Mouse (Mus musculus) thymus, postnatal 36 days (tissue): Measurements from ENCODE around the gene Cntnap1.
A peak's percentile ranks its signal among the peaks of the same experiment; 100 is the strongest.

Source experiments
- DNase-seq, 2 experiments: peaks; one replicate each; pipeline ENCODE4 v3.0.0; 2022; ENCODE audit warnings: mixed read lengths in 2 of 2

The Cntnap1 gene

GRCm38 (mm10) chr11:101186526-101187247, 16.4 kb downstream of the Cntnap1 start:
- DNase-seq: no peak

GRCm38 (mm10) chr11:101187541-101187940, 17.2 kb downstream of the Cntnap1 start:
- DNase-seq: no peak

GRCm38 (mm10) chr11:101188166-101188805, 18.0 kb downstream of the Cntnap1 start:
- no peak for DNase-seq

DNA sequence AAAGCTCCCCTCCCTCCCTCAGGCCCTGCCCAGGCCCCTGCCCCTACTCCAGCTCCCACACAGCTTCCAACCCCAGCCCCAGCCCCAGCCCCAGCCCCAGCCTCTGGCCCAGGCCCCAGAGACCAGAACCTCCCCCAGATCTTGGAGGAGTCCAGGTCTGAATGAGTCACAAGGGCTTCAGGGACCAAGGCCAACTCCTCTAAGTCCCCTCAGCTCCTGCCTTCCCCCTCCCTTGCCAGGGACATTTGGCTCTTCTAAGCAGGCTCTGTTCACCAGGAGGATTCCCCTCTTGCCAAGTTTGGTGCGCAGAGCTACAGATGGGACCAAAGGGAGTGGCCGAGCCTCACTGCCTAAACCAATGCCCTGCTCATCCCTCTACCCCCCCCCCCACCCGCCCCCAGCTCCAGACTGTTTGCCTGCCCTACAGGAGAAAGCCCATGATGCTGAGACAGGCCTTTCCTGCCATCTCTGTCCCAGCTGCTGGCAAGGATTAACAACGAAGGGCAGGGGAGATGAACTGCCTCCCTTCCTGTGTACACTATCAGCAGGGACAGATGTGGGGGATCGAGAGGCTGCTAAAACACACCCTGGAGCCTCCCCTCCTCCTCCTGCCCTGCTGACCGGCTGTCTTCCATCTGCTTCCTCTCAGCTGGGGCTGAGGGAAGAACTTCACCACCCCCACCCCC, 19.3 kb downstream of the Cntnap1 start:
- DNase-seq: no peak

DNA sequence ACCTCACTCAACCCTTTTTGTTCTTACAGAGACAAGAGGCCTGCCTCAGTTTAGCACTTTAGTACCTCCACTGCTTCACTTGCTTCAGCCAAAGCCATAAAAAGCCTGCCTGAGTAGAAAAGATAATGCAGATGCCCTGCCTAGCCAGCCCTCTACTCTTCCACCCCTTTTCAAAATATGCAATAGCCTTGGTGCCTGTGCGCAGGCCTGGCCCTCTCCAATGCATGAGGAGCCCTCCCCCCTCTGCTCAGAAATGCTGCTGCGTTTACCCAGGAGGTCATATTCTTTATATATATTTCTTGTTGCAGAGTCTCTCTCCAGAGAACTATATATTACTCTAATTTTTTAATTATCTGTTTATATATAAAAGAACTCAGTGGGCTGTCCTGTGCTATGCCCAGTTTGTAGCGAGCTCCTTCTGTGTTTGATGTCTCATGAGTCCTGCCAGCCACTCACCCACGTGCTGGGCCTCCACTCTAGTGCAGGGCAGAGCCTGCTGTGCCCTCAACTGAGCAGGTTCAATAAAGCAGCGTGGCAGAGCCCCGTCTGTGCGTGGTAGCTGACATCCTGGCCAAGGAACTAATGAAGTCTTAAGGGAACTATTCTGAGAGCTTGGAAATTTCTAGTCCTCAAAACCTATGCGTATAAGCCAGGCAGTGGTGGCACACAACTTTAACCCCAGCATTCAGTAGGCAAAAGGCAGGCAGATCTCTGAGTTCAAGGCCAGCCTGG, 20.0 kb downstream of the Cntnap1 start:
- no peak for DNase-seq

DNA sequence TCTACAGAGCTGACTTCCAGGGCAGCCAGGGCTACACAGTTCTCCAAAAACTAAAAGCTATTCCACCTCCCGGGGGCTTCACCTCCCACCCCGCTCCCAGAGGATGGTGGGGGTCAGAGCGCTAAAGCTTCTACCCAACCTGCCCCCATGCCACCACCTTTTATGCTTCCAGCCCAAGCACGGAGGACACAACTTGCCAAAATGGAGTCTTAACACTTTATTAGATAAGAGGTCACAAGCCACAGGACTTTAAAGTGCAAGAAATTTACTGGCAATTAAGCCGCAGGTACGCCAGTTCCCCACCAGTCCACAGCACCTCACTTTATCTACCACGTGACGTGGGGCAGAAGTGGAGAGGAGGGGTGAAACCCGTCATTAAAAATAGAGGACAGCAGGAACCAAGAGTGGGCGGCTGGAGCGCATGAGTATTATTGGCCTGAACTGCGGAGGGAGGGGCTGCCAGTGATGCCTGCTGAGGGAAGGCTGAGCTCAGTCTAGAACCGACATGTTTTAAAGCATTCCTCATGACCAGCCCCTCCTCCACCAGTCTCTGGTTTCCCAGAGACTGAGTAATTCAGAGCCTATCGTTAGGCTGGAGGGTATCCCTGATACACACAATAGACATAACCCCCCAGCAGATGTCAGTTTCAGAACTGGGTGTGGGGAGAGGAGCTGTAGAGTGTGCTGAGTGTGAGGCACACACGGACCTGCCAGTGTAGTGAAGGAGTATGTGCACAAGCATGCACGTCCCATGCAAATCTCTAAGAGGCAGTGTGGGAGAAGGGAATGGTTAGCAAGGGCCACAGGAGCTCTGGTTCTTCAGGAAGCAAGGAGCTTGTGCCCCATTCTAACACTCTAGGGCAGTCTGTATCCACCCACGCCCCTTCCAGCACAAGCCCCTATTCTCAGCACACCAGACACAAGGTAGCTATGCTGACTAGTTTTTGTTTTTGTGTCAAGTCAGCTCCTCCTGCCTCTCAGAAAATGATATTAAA, 20.9 kb downstream of the Cntnap1 start:
- DNase-seq: no peak

DNA sequence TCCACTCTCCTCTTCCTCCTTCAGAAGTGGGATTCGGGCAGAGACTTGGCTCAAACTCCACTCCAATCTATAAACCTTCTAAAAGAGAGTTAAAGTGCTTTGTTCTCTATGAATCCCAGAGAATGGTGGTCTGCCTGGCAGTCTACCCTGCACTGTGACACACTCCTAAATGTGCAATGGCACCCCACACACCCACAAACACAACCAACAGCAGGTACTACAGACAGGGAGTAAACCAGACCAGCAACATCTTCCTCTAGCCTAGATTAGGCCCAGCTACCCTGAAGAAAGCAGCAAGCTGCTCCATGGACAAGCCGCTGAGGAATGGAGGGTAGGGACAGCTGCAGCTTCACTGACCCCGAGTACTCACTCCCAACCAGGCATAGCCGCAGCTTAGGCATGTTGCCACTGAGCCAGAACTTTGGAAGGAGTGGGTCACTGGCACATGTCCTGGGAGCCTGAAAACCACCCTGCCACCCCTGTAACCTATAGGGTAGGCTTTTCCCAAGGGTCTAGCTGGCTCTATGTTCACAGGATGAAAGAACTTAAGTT, 21.7 kb downstream of the Cntnap1 start:
- no peak for DNase-seq

- DNase-seq: no peak
Measured at GRCm38 (mm10) chr11:101192646-101193045, 22.3 kb downstream of the Cntnap1 start.

DNA sequence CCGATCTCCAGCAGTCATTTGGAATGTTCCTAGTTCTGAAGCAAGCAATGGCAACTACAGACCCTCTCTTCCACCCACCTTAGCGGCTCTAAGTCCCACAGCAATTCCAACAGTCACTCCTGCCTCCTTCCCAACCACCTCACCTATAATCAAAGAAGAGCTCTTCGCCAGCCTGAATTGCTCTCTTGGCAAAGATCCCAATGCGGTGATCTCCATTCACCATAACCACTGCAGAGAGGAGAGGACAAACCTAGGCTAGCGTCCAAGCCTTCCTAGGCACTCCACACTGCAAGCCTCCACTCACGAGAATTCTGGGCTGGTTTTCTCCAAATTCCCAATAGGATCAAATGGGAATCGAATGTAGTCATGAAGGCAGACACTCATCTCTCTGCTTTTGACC, 22.8 kb downstream of the Cntnap1 start:
- no peak for DNase-seq

DNA sequence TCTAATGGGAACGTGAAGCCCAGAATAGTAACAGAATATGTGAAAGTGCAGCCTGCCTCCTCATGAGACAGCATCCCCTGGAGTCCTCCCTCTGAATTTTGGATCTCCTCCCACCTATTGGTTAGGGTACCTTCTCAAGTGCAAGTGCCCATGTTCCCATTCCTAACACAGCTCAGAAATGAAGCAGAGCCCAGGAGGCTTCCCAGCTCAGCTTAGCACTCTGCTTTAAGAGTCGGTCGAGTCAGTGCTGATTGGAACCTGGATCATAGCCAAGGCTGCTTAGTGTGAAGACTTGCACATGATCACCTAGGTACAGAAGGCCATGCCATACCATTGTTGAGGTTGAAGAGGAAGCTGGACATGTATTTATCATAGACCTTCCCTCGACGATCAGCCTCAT, 23.8 kb downstream of the Cntnap1 start:
- no peak for DNase-seq

DNA sequence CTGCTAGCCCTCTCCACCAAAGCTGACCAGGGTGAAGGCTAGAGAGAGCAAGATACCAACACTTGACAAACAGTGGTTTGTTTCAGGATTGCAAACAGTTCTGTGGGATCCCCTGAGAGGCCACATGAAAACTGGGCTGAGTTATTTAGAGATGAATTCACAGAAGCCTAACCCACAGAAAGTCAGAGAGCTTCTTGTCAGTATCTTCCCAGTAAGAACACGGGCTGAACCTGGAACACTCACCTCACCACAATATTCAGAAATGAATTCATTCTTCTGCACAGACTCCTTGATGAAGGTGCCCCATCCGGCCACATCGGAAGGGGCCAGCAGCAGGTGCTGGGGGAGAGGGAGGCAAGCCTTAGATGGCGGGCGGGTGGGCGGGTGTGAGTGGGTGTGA, 24.3 kb downstream of the Cntnap1 start:
- peak in 1 of 2 experiments; percentile 47 for DNase-seq

- DNase-seq: no peak
Measured at GRCm38 (mm10) chr11:101195101-101195500, 24.8 kb downstream of the Cntnap1 start.

DNA sequence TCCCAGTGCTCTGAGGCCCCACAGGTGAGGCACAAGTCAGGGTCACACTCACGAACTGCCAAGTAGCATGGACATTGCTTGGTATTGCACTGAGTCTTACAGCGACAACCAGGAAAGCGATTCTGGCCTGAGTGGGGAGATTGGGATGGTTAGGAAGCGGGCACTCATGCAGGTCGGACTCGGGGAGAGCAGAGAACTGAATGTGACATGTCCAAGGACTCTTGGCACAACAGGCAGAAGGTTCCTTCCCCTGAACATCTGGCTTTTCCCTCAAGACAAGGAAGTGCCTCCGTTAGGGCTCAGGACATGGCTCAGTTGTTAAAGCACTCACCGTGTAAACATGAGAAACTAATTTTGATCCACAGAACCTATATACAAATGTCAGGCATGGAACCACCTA, 25.2 kb downstream of the Cntnap1 start:
- no peak for DNase-seq

DNA sequence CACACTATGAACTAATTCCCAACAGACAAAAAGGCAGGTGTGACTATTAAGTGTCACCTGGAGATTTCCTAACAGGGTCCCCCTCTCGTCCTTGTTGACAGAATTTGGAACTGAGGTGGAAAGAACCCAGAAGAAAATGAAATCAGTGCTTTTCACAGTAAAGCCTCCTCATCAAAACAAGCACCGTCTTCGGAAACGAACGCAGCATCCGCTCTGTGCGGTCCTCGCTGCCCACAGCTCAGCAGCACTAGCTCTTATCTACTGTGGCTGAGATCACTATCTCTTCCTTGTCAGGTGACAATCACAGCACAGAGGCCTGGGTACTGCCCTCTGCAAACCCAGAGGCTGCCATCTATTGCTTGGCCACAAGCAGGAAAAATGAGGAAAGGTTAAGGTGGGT, 25.9 kb downstream of the Cntnap1 start:
- DNase-seq: no peak

- no peak for DNase-seq
Measured at GRCm38 (mm10) chr11:101199555-101199954, 29.2 kb downstream of the Cntnap1 start.

- peak; percentile 50 to 75 for DNase-seq
Measured at GRCm38 (mm10) chr11:101200986-101201385, 30.7 kb downstream of the Cntnap1 start.

DNA sequence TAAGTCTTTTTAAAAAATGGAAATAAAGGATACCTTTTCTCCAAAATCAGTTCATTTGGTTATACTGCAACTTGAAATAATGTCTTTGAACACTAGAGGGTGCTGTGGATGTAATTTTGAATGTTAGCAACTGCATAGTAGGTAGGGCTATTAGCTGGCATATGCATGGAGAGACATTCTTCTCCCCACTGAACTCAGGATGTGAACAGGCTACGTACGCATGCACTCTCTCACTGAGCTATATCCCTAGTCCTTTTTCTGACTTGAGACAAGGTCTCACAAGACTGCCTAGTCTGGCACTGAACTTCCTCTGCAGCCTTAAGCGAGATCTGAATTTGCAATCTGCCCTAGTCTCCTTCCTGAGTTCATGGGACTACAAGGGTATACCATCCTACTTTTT, 41.6 kb downstream of the Cntnap1 start:
- DNase-seq: no peak

DNA sequence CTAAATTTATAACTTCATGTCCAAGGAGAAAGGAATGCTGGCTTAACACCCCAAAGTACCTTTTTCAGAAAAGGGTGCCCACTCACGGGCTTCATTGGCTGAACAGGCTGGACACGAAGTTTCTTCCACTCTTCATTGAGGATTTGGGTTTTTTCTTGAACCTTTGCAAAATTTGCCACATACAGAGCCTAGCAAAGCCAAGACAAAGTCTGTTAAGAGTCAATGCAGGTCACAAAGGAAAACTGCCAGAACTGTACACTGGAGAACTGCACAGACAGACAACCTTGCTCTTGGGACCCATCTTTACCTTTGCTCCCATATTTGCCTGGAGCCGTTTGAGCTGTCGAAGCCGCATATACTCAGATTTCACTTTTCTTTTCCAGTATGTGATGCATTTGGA, 46.6 kb downstream of the Cntnap1 start:
- DNase-seq: no peak

- peak; percentile 29 to 59 for DNase-seq
Measured at GRCm38 (mm10) chr11:101218436-101219055, 48.2 kb downstream of the Cntnap1 start.

DNA sequence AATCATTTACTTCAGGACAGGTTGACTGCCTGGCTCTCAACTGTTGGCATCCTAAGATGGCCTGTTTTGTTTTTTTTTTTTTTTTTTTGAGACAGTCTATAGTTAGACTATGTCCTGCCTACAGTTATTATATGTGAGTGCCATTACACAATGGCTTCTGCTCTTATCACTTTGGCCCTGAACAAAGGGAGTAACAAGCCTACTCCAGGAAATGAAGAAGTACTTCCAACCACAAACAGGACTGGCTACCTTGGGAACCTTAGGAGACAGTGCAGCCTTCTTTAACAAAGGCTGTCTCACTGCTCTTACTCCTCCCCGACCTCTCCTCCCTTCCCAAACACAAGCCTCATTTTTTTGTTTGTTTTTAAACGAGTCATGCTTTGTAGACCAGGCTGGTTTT, 50.5 kb downstream of the Cntnap1 start:
- no peak for DNase-seq

- no peak for DNase-seq
Measured at GRCm38 (mm10) chr11:101221306-101221986, 51.1 kb downstream of the Cntnap1 start.
